ENCODE assay signal across 15 mouse cellular contexts in the genomic region with DNA sequence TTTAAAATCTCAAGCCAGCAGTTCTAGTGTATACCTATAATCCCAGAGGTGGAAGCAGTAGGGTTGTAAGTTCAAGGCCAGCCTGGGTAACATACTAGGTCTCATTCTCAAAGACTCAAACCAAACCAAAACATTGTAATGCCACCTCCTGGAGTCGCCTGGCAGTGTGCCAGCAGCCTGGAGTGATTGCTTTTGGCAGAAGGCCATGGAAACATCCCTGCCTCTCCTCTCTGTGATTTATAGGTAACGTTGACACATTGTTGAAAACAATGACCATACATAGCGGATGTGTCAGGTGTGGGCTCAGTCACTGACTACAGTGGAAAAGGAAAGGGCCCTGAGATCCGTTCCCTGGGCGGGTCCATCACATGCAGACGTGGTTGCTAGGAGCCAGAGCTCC. TPM values are rescaled to one million over a fixed set of nuclear protein-coding genes. Genes with fewer than 3 reads are reported as not detected.
DNase-seq lines count a peak whose midpoint lies in the region; ATAC-seq and TF ChIP-seq lines count a peak whose summit lies in the region.
"Had no signal": no experiment of that assay in that cellular context is flagged by ENCODE, and none has a peak within 500 bp of the region (broad histone marks: within the 10 kb centered on the region; RNA-seq: fewer than 3 reads in every experiment).

No protein-coding gene starts in this region.

- H3K27me3 ChIP-seq in intestine, embryonic 14.5 days (replicated peaks; ENCODE audit: control insufficient read depth, insufficient read depth, low read length) = no peaks in the 10 kb centered on the region
- H3K27me3 ChIP-seq in intestine, postnatal 0 days (replicated peaks; ENCODE audit: control insufficient read depth, insufficient read depth, low read length) = no peaks in the 10 kb centered on the region
- H3K27me3 ChIP-seq in kidney, embryonic 14.5 days (ENCODE audit: control insufficient read depth, insufficient read depth, low read length) = no peaks in the 10 kb centered on the region
- H3K27me3 ChIP-seq: embryonic facial prominence, embryonic 15.5 days; liver, embryonic 12.5 days had no signal

- WGBS in intestine, embryonic 14.5 days = 28% methylated on average over 6 of the region's 6 CpGs
- 13% methylated on average over 6 of the region's 6 CpGs for WGBS in intestine, postnatal 0 days
- 41% methylated on average over 6 of the region's 6 CpGs for WGBS in kidney, embryonic 14.5 days

- no peaks in the 10 kb centered on the region; the same call in 1 of the 2 replicates for H3K4me1 ChIP-seq in intestine, embryonic 14.5 days (replicated peaks; ENCODE audit: control insufficient read depth, insufficient read depth, low read length)
- no peaks in the 10 kb centered on the region for H3K4me1 ChIP-seq in intestine, postnatal 0 days (replicated peaks; ENCODE audit: control insufficient read depth, insufficient read depth, low read length)
- H3K4me1 ChIP-seq in kidney, embryonic 14.5 days (ENCODE audit: control insufficient read depth, insufficient read depth, low read length) = no peaks in the 10 kb centered on the region
- H3K4me1 ChIP-seq: embryonic facial prominence, embryonic 15.5 days; liver, embryonic 12.5 days had no signal

- H3K4me2 ChIP-seq in intestine, embryonic 14.5 days (ENCODE audit: low read length) = no peak overlapping the region
- no peak overlapping the region for H3K4me2 ChIP-seq in intestine, postnatal 0 days (replicated peaks; ENCODE audit: low read depth)
- no peak overlapping the region for H3K4me2 ChIP-seq in kidney, embryonic 14.5 days (replicated peaks; ENCODE audit: low read depth, low read length)
- H3K4me2 ChIP-seq: embryonic facial prominence, embryonic 15.5 days; liver, embryonic 12.5 days had no signal

- no peaks in the 10 kb centered on the region for H3K36me3 ChIP-seq in intestine, embryonic 14.5 days (ENCODE audit: control insufficient read depth, insufficient read depth, low read length)
- H3K36me3 ChIP-seq in intestine, postnatal 0 days (ENCODE audit: control insufficient read depth, insufficient read depth) = no peaks in the 10 kb centered on the region
- H3K36me3 ChIP-seq in kidney, embryonic 14.5 days (ENCODE audit: control insufficient read depth, insufficient read depth, low read length) = no peaks in the 10 kb centered on the region
- H3K36me3 ChIP-seq: embryonic facial prominence, embryonic 15.5 days; liver, embryonic 12.5 days had no signal

- H3K9me3 ChIP-seq in intestine, embryonic 14.5 days (ENCODE audit: control insufficient read depth, low read length) = no peaks in the 10 kb centered on the region
- H3K9me3 ChIP-seq in intestine, postnatal 0 days (ENCODE audit: control insufficient read depth) = no peaks in the 10 kb centered on the region
- H3K9me3 ChIP-seq in kidney, embryonic 14.5 days (ENCODE audit: control insufficient read depth, low read length) = no peaks in the 10 kb centered on the region
- H3K9me3 ChIP-seq: embryonic facial prominence, embryonic 15.5 days; liver, embryonic 12.5 days had no signal

- DNase-seq in intestine, embryonic 14.5 days (ENCODE audit: low spot score) = peak; percentile 64
- peak; percentile 23 for DNase-seq in right cerebral cortex, postnatal 4 days
- DNase-seq in right cerebral cortex, adult 18-20 months = no peak
- DNase-seq in gastrocnemius, postnatal 14 days = no peak
- DNase-seq: cerebellum, postnatal 25 days; heart, adult 18-20 months had no signal

- H3K27ac ChIP-seq in intestine, embryonic 14.5 days (ENCODE audit: low read depth) = no peak overlapping the region
- no peak overlapping the region for H3K27ac ChIP-seq in intestine, postnatal 0 days (ENCODE audit: low read depth, low read length)
- no peak overlapping the region for H3K27ac ChIP-seq in kidney, embryonic 14.5 days (ENCODE audit: low read depth, low read length)
- H3K27ac ChIP-seq: embryonic facial prominence, embryonic 15.5 days; left cerebral cortex, adult 2 months; liver, embryonic 12.5 days had no signal

- TF ChIP-seq CTCF in intestine, postnatal 0 days (IDR thresholded peaks at IDR 0.05; ENCODE audit: low read depth) = no peak

- intact Hi-C loops in gastrocnemius, postnatal 14 days (cut with DNase I; ENCODE audit: low total_unique reads) = no loop called here

- H3K4me3 ChIP-seq in intestine, embryonic 14.5 days (ENCODE audit: low read depth, low read length) = no peak overlapping the region
- H3K4me3 ChIP-seq in intestine, postnatal 0 days (ENCODE audit: low read depth, low read length) = no peak overlapping the region
- H3K4me3 ChIP-seq in kidney, embryonic 14.5 days (ENCODE audit: low read length) = no peak overlapping the region
- H3K4me3 ChIP-seq: embryonic facial prominence, embryonic 15.5 days; left cerebral cortex, adult 2 months; liver, embryonic 12.5 days had no signal

- ATAC-seq in intestine, embryonic 14.5 days (replicated peaks; ENCODE audit: low FRiP score, low TSS enrichment, low read depth) = no peak
- ATAC-seq in intestine, postnatal 0 days = no peak
- ATAC-seq in kidney, embryonic 14.5 days (ENCODE audit: low FRiP score, low TSS enrichment) = 0 out of 2 replicates have a peak, but pooled peaks have one; percentile 32
- no peak for ATAC-seq in activated CD4-positive, CD25-positive, alpha-beta regulatory T cell, adult 4 months
- ATAC-seq: forebrain, embryonic 16.5 days; liver, embryonic 12.5 days had no signal

- no peak overlapping the region for H3K9ac ChIP-seq in intestine, embryonic 14.5 days (ENCODE audit: low read length)
- no peak overlapping the region for H3K9ac ChIP-seq in intestine, postnatal 0 days (ENCODE audit: low read depth, low read length)
- H3K9ac ChIP-seq in kidney, embryonic 14.5 days (ENCODE audit: low read depth, low read length) = no peak overlapping the region
- H3K9ac ChIP-seq: embryonic facial prominence, embryonic 15.5 days; liver, embryonic 12.5 days had no signal

RNA-seq across cellular contexts. Expression of a gene that starts 19.3 kb away (rescaled TPM):
- 72.3 and 75.3 TPM in 2 replicates for polyA plus RNA-seq in intestine, embryonic 14.5 days (2014; fragmentation: Nextera tagmentation; extraction: Ambion mirVana)
- polyA plus RNA-seq in intestine, postnatal 0 days (2015; fragmentation: Nextera tagmentation; extraction: Ambion mirVana) = 43.8 and 50.2 TPM in 2 replicates
- polyA plus RNA-seq in kidney, embryonic 14.5 days (2014; fragmentation: Nextera tagmentation; extraction: Ambion mirVana) = 13.6 and 19.9 TPM in 2 replicates
- polyA plus RNA-seq in activated CD4-positive, CD25-positive, alpha-beta regulatory T cell, adult 4 months (2017; shearing (Covaris generic)) = 10 to 100 TPM in 1 of 2 experiments, 1 to 10 TPM in 1; 8.3 to 10.4 TPM
- 10 to 100 TPM; 25.7 to 33.6 TPM for total RNA-seq in gastrocnemius, postnatal 14 days (2021)

RNA-seq across cellular contexts. Expression of a gene that starts 25.2 kb away (rescaled TPM):
- polyA plus RNA-seq in intestine, embryonic 14.5 days (2014; fragmentation: Nextera tagmentation; extraction: Ambion mirVana) = 0.54 and 0.64 TPM in 2 replicates
- polyA plus RNA-seq in intestine, postnatal 0 days (2015; fragmentation: Nextera tagmentation; extraction: Ambion mirVana) = 0.17 and 0.42 TPM in 2 replicates
- polyA plus RNA-seq in kidney, embryonic 14.5 days (2014; fragmentation: Nextera tagmentation; extraction: Ambion mirVana) = 0.24 TPM in 1 of 2 replicates, not detected in the other
- not detected for polyA plus RNA-seq in activated CD4-positive, CD25-positive, alpha-beta regulatory T cell, adult 4 months (2017; shearing (Covaris generic))
- total RNA-seq in gastrocnemius, postnatal 14 days (2021) = under 1 TPM in 1 of 2 experiments, not detected in 1; 0.33 TPM
- total RNA-seq: heart, adult 18-20 months; heart, postnatal 25 days; megakaryocyte-erythroid progenitor cell, adult 5-6 weeks had no signal

Comparison
In these comparisons a context has a peak if more than half of its experiments do, and no peak if none do; other contexts are left out.
1. DNase-seq: peak in intestine, embryonic 14.5 days (single experiment) and right cerebral cortex, postnatal 4 days (single experiment); none in right cerebral cortex, adult 18-20 months (single experiment) and gastrocnemius, postnatal 14 days (single experiment).